Mouse (Mus musculus): ENCODE data around the gene Nexn.

DNA sequence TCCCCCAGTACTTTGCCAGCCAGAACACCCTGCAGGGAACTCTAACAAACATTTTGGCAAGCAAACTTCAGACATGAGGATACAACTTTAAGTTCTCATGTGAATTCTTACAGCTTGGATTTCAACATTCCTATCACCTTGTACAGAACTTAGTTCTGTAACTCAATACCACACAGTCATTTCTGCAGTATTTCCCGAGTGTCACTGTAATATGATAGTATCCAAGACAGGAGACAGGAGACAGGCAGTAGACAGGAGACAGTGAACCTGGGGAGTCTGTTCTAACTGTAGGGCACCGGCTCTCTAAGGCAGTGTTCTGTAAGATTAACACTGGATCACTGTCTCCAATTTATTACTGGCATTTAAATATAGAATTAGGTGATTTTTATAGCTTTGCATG, 12.3 kb upstream of the Nexn start:
- TF ChIP-seq CTCF (IDR thresholded peaks at IDR 0.05; ENCODE audit: low read depth) = no peak
- TF ChIP-seq EP300 (IDR thresholded peaks at IDR 0.05; ENCODE audit: low read depth) = no peak

Data from heart, postnatal 0 days (tissue).